Mouse (Mus musculus): ENCODE measurements around the gene Selenoo.

The Selenoo gene

GRCm38 (mm10) chr15:89149271-89150040 lies 60.6 kb downstream of the Selenoo start, which contains the start of gene Mapk11:
Mapk11 (minus strand) TSS chr15:89149628.
- peak; percentile 51 to 73 for DNase-seq

Data from lung, postnatal 4 days (tissue).